In the genomic region with DNA sequence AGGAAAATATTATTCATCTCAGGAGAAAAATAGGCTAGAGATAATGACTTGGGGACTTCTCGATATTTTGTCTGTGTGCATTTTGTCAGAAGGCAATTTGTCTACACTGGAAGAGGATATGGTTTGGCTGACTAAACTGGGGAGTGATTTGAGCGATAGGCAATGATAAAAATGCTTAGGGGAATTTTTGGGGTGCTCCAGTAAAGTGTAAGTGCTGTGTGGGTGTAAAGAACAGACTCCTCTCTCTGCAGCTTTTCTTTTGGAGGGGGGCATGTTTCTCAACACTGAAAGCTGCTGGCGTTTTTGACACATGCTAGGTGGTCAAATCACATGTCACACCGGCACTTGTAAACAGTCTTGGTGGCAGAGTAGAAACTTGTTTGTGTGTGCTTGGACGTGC, we compare ENCODE assay signal across 26 mouse cellular contexts.
DNase-seq lines count a peak whose midpoint lies in the region; ATAC-seq lines count a peak whose summit lies in the region.
"Had no signal": no experiment of that assay in that cellular context is flagged by ENCODE, and none has a peak within 500 bp of the region (broad histone marks: within the 10 kb centered on the region; RNA-seq: fewer than 3 reads in every experiment).

No protein-coding gene starts in this region.

- no peaks in the 10 kb centered on the region for H3K36me3 ChIP-seq in heart, embryonic 12.5 days
- no peaks in the 10 kb centered on the region for H3K36me3 ChIP-seq in liver, embryonic 12.5 days
- H3K36me3 ChIP-seq: embryonic facial prominence, embryonic 13.5 days; embryonic facial prominence, embryonic 15.5 days; forebrain, embryonic 15.5 days; G1E had no signal

- H3K9me3 ChIP-seq in heart, embryonic 12.5 days (replicated peaks): no peaks in the 10 kb centered on the region
- no peaks in the 10 kb centered on the region for H3K9me3 ChIP-seq in liver, embryonic 12.5 days (replicated peaks)
- H3K9me3 ChIP-seq: embryonic facial prominence, embryonic 13.5 days; embryonic facial prominence, embryonic 15.5 days; forebrain, embryonic 13.5 days; forebrain, embryonic 15.5 days; G1E had no signal

- intact Hi-C loops in left cerebral cortex, postnatal 14 days (cut with DNase I): no loop called here

- no peaks in the 10 kb centered on the region for H3K27me3 ChIP-seq in heart, embryonic 12.5 days (replicated peaks)
- no peaks in the 10 kb centered on the region for H3K27me3 ChIP-seq in liver, embryonic 12.5 days (replicated peaks)
- H3K27me3 ChIP-seq: CH12.LX; embryonic facial prominence, embryonic 13.5 days; embryonic facial prominence, embryonic 15.5 days; forebrain, embryonic 13.5 days; forebrain, embryonic 15.5 days; Patski had no signal

- no peak for ATAC-seq in heart, embryonic 12.5 days (ENCODE audit: insufficient number of reproducible peaks, low FRiP score)
- peak; percentile 81 for ATAC-seq in activated CD4-positive, CD25-positive, alpha-beta regulatory T cell, adult 4 months
- peak; percentile 92 for ATAC-seq in inflammation-experienced regulatory T-cells, adult 6 months
- no peak for ATAC-seq in erythroid progenitor cell, adult 5-6 weeks (replicated peaks; ENCODE audit: low FRiP score, poor library complexity, severe bottlenecking)
- no peak for ATAC-seq in liver, embryonic 12.5 days
- ATAC-seq: forebrain, embryonic 13.5 days; forebrain, embryonic 15.5 days; forebrain, postnatal 0 days; Patski had no signal

- no peak overlapping the region for H3K4me2 ChIP-seq in heart, embryonic 12.5 days
- H3K4me2 ChIP-seq in liver, embryonic 12.5 days: no peak overlapping the region
- H3K4me2 ChIP-seq: embryonic facial prominence, embryonic 13.5 days; embryonic facial prominence, embryonic 15.5 days; forebrain, embryonic 13.5 days; forebrain, embryonic 15.5 days had no signal

- no peak overlapping the region for H3K9ac ChIP-seq in heart, embryonic 12.5 days
- no peak overlapping the region for H3K9ac ChIP-seq in liver, embryonic 12.5 days
- H3K9ac ChIP-seq: embryonic facial prominence, embryonic 13.5 days; embryonic facial prominence, embryonic 15.5 days; forebrain, embryonic 13.5 days; forebrain, embryonic 15.5 days; forebrain, postnatal 0 days had no signal

- H3K27ac ChIP-seq in heart, embryonic 12.5 days (ENCODE audit: poor library complexity, severe bottlenecking): no peak overlapping the region
- no peak overlapping the region for H3K27ac ChIP-seq in liver, embryonic 12.5 days
- H3K27ac ChIP-seq: embryonic facial prominence, embryonic 13.5 days; embryonic facial prominence, embryonic 15.5 days; forebrain, embryonic 13.5 days; forebrain, embryonic 15.5 days had no signal

- peak; percentile 14 for DNase-seq in heart, adult 11 months
- DNase-seq in CD4-positive, CD25-positive, alpha-beta regulatory T cell, adult 2 months (ENCODE audit: low read depth, low spot score): peak; percentile 58
- no peak for DNase-seq in left cerebral cortex, postnatal 14 days (ENCODE audit: low spot score in 2 of 2)
- DNase-seq: adrenal gland, adult 8-10 months; adrenal gland, postnatal 14 days; cerebellum, adult 11 months; cerebellum, adult 18-20 months; cerebellum, adult 8-10 months; cerebellum, adult 9-11 months; cerebellum, postnatal 14 days; cerebellum, postnatal 36 days; embryo, embryonic 11 days; forebrain, postnatal 0 days had no signal

- H3K4me1 ChIP-seq in heart, embryonic 12.5 days (replicated peaks): no peaks in the 10 kb centered on the region
- H3K4me1 ChIP-seq in liver, embryonic 12.5 days: no peaks in the 10 kb centered on the region
- H3K4me1 ChIP-seq: embryonic facial prominence, embryonic 13.5 days; embryonic facial prominence, embryonic 15.5 days; forebrain, embryonic 13.5 days; forebrain, embryonic 15.5 days had no signal

- no peak overlapping the region for H3K4me3 ChIP-seq in heart, embryonic 12.5 days
- H3K4me3 ChIP-seq in liver, embryonic 12.5 days: no peak overlapping the region
- H3K4me3 ChIP-seq: embryonic facial prominence, embryonic 13.5 days; embryonic facial prominence, embryonic 15.5 days; erythroblast, embryonic 14.5 days; forebrain, embryonic 13.5 days; forebrain, embryonic 15.5 days had no signal

- WGBS in heart, embryonic 12.5 days: 67% methylated on average over 5 of the region's 5 CpGs
- WGBS in liver, embryonic 12.5 days (ENCODE audit: insufficient replicate concordance): 65% methylated on average over 5 of the region's 5 CpGs

Comparison
In these comparisons a context has a peak if more than half of its experiments do, and no peak if none do; other contexts are left out.
1. DNase-seq: peak in heart, adult 11 months (single experiment) and CD4-positive, CD25-positive, alpha-beta regulatory T cell, adult 2 months (single experiment); none in left cerebral cortex, postnatal 14 days (0 of 2).
2. ATAC-seq: peak in activated CD4-positive, CD25-positive, alpha-beta regulatory T cell, adult 4 months (single experiment) and inflammation-experienced regulatory T-cells, adult 6 months (single experiment); none in heart, embryonic 12.5 days (single experiment), erythroid progenitor cell, adult 5-6 weeks (single experiment) and liver, embryonic 12.5 days (single experiment).